In the genomic region with DNA sequence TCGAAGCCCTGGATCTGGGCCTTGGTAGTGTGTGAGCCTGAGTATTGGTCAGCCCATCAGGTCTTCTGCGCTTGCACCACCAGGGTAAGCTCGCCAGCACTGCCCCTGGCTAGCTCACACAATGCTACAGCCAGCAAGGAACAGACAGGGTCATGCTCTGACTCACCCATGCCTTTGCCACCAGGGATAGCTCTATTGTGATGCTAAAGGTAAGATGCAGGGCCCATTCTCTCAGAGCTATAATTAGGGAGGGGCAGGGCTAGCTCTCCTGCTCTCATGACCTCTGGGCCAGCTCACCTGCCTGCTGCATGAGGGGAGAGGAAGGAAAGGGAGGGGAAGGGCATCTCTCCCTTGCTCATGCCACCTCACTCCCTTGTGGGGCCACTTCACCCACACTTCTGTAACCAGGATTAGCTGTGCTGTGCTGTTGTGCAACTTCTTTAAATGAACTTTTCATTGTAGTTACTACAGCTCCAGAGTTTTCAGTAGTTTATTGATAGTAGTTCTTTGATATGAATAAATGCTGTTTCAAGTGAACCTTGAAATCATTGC, we compare ENCODE assay signal across 13 mouse cellular contexts.
"Had no signal": no experiment of that assay in that cellular context is flagged by ENCODE, and none has a peak within 500 bp of the region (broad histone marks: within the 10 kb centered on the region; RNA-seq: fewer than 3 reads in every experiment).

No protein-coding gene starts in this region.

- H3K27me3 ChIP-seq: limb, embryonic 13.5 days; megakaryocyte, embryonic 14.5 days; midbrain, embryonic 12.5 days had no signal

- H3K27ac ChIP-seq: kidney, postnatal 0 days; limb, embryonic 13.5 days; liver, embryonic 14.5 days; midbrain, embryonic 12.5 days had no signal

- H3K9ac ChIP-seq: limb, embryonic 13.5 days; liver, embryonic 14.5 days; midbrain, embryonic 12.5 days had no signal

- H3K4me2 ChIP-seq: limb, embryonic 13.5 days; midbrain, embryonic 12.5 days had no signal

- H3K4me3 ChIP-seq: limb, embryonic 13.5 days; megakaryocyte, embryonic 14.5 days; midbrain, embryonic 12.5 days had no signal

- DNase-seq: kidney, adult 8-10 months; kidney, postnatal 36 days; left cerebral cortex, postnatal 4 days; right cerebral cortex, postnatal 25 days; thymus, adult 2 months; thymus, postnatal 25 days had no signal

- ATAC-seq: intestine, postnatal 0 days; midbrain, embryonic 16.5 days had no signal

- H3K4me1 ChIP-seq: limb, embryonic 13.5 days; midbrain, embryonic 12.5 days had no signal

- H3K9me3 ChIP-seq: limb, embryonic 13.5 days; megakaryocyte, embryonic 14.5 days; midbrain, embryonic 12.5 days had no signal
